Mouse (Mus musculus) testis, adult 2 months (tissue): Measurements from ENCODE around the gene Zfp652.

ENCODE experiments used
- CTCF ChIP-seq: fragments of 200-500 bp; IDR thresholded peaks from 2 replicates; pipeline ENCODE4 v1.5.1; 2012; ENCODE audit warnings: low read depth, mild to moderate bottlenecking, inconsistent platforms, low read length, moderate library complexity; ENCODE audit not compliant: control insufficient read depth, insufficient read depth, insufficient replicate concordance
- POLR2A ChIP-seq: fragments of 200-500 bp; IDR thresholded peaks from 2 replicates; pipeline ENCODE4 v1.6.1; 2012; ENCODE audit warnings: low read depth, mild to moderate bottlenecking, inconsistent platforms, low read length, moderate library complexity; ENCODE audit not compliant: control insufficient read depth

- TF ChIP-seq CTCF (no peak), POLR2A (no peak)
Observed at GRCm38 (mm10) chr11:95857306-95857705, 144.8 kb downstream of the Zfp652 start.
